Mouse (Mus musculus) heart, postnatal 0 days (tissue): ENCODE data around the gene Phactr1.

Experiments used
- CTCF ChIP-seq: IDR thresholded peaks from 2 replicates; pipeline ENCODE4 v1.5.1; 2016; ENCODE audit warnings: antibody characterized with exemption, control low read depth, low read depth
- EP300 ChIP-seq: IDR thresholded peaks from 2 replicates; pipeline ENCODE4 v1.6.1; 2016; ENCODE audit warnings: antibody characterized with exemption, low read depth

DNA sequence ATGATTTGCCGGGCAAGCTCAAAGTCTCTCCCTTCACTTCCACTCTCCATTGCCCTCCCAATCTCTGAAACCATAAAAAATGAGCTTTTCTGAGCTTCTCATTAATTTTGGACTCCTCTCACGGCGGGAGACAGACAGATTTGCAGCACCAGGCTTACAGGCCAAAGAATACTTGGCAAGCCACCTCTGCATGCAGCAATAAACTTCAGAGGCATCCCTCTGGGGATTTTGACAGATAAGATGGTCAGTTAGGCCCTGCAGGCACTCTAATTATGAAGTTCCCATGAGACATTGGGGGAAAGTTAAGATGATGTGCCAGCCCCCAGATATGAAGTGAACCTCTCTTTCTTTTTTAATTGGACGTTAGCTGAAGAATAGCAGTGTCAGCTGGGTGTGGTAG, 300.2 kb downstream of the Phactr1 start:
- TF ChIP-seq CTCF (no peak), EP300 (no peak)
